Mouse (Mus musculus) liver, embryonic 15.5 days (tissue): ENCODE measurements around the gene Nbea. TPM values are rescaled to one million over a fixed set of nuclear protein-coding genes. Genes with fewer than 3 reads are reported as not detected.

Experiments
- ATAC-seq: fragments of 200-750 bp; cut with Nextera tagmentation; 2 replicates; pipeline ENCODE4 v1.8.0; 2017; ENCODE audit warnings: moderate number of reproducible peaks, mild to moderate bottlenecking, moderate library complexity; ENCODE audit not compliant: insufficient read depth
- H3K27ac ChIP-seq: fragments of 300-500 bp; sonication (generic); replicated peaks from 2 replicates; pipeline ENCODE4 v1.5.1; 2015; ENCODE audit warnings: mild to moderate bottlenecking, inconsistent platforms
- H3K27me3 ChIP-seq: fragments of 300-500 bp; sonication (generic); 2 replicates; pipeline ENCODE4 v1.6.1; 2015; ENCODE audit warnings: mild to moderate bottlenecking, inconsistent platforms
- H3K36me3 ChIP-seq: fragments of 300-500 bp; sonication (generic); replicated peaks from 2 replicates; pipeline ENCODE4 v1.6.1; 2015; ENCODE audit warnings: moderate library complexity, mild to moderate bottlenecking, inconsistent platforms
- H3K4me1 ChIP-seq: fragments of 300-500 bp; sonication (generic); replicated peaks from 2 replicates; pipeline ENCODE4 v1.6.1; 2015; ENCODE audit warnings: inconsistent platforms
- H3K4me2 ChIP-seq: fragments of 300-500 bp; sonication (generic); 2 replicates; pipeline ENCODE4 v1.6.1; 2015; ENCODE audit warnings: moderate library complexity, mild to moderate bottlenecking, inconsistent platforms
- H3K4me3 ChIP-seq: fragments of 300-500 bp; sonication (generic); replicated peaks from 2 replicates; pipeline ENCODE4 v1.5.1; 2015; ENCODE audit warnings: mild to moderate bottlenecking, inconsistent platforms
- H3K9ac ChIP-seq: fragments of 300-500 bp; sonication (generic); 2 replicates; pipeline ENCODE4 v1.6.1; 2015; ENCODE audit warnings: moderate library complexity, mild to moderate bottlenecking, inconsistent platforms
- H3K9me3 ChIP-seq: fragments of 300-500 bp; sonication (generic); replicated peaks from 2 replicates; pipeline ENCODE4 v1.6.1; 2016; ENCODE audit warnings: inconsistent platforms
- WGBS: fragments of 180-500 bp; shearing (Covaris S2); methylation state at CpG from one replicate; pipeline ENCODE4 v1.1.7; 2015; ENCODE audit warnings: mixed read lengths; ENCODE audit not compliant: insufficient replicate concordance; 5-methylcytosine and 5-hydroxymethylcytosine counted together
- polyA plus RNA-seq: library from polyadenylated mRNA; unstranded; fragments of >200 nt; fragmentation: Nextera tagmentation; extraction: Ambion mirVana; gene quantifications from 2 replicates; pipeline ENCODE4 v1.2.1, GENCODE M21; 2015

Nbea gene
- polyA plus RNA-seq, 1 experiment from 2014 or later: 0.67 TPM

DNA sequence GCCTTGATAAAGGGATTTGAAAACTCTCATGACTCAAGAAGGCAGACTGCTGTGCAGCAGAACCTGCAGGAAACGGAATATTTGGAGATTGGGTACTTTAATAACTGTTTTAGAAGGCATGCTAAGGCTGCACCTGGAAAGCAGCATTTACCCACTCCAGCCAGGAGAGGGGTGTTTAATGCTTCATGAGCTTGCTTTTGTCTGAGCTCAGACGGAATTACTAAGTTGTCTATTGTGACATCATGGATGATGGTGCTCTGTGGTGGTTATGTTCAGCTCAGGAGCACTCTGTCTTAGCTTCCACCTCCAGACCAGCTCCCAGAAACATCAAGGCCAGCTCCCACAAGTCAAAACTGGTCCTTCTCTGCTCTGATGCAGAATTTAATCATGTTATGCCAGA lies 393.6 kb downstream of the Nbea start:
- Histone ChIP-seq H3K4me1 (no peaks in the 10 kb centered on the region), H3K27ac (no peak overlapping the region), H3K9ac (no peak overlapping the region), H3K27me3 (peaks cover 47% of the 10 kb centered on the region), H3K36me3 (no peaks in the 10 kb centered on the region), H3K4me2 (no peak overlapping the region), H3K9me3 (no peaks in the 10 kb centered on the region), H3K4me3 (no peak overlapping the region)
- 44% methylated on average over 2 of the region's 2 CpGs for WGBS
- no peak for ATAC-seq

DNA sequence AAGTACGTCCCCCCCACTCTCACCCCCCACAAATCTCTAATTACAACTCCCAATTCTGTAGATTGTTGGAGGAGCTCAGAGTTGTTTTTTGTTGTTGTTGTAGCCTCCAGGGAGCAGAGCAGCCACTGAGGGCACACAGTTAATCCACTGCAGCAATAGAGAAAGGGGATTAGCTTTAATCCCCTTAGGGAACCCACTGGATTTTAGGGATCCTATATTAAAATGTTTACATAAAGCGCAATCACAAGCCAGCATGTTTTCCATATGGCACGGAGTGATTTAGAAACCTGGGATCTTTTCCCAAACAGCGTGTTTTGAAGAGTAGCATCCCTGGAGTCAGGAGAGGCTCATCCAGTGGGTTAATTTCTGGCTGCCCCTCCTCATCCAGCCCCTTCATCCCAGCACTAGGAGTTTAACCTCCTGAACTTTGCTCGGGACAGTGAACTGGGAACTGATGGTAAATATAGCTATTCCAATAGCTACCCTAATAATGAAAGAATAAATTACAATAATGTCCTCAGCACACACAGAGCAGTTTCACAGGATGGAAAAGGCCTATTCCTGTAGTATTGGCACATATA lies 394.8 kb downstream of the Nbea start:
- 47% methylated on average over 5 of the region's 5 CpGs for WGBS

DNA sequence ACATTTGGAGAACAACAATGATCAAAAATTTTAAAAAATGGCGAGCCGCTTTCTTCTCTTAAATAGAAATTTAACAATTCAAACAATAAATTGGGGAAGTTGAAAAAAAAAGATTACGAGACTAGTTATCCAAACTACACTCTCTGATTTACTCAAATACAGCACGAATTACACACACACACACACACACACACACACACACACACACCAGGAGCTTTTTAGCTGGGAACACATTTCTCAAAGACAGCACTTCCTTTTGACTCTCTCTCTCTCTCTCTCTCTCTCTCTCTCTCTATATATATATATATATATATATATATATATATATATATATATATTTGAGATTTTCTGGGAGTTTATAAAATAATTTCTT lies 395.3 kb downstream of the Nbea start:
- no peak for ATAC-seq
- Histone ChIP-seq H3K4me3 (peak overlapping the region; percentile 47), H3K27ac (no peak overlapping the region), H3K27me3 (peaks cover 59% of the 10 kb centered on the region), H3K4me1 (0 out of 2 replicates have a peak, but pooled peaks cover 5% of the 10 kb centered on the region), H3K9me3 (no peaks in the 10 kb centered on the region), H3K4me2 (peak overlapping the region; percentile 67), H3K9ac (no peak overlapping the region), H3K36me3 (no peaks in the 10 kb centered on the region)
- 12% methylated on average over 4 of the region's 4 CpGs for WGBS

More for the DNA sequence above, 394.8 kb downstream of the Nbea start:
- H3K9me3 ChIP-seq: no peaks in the 10 kb centered on the region
- H3K27ac ChIP-seq: no peak overlapping the region
- H3K4me1 ChIP-seq: no peaks in the 10 kb centered on the region
- H3K4me3 ChIP-seq: no peak overlapping the region
- H3K9ac ChIP-seq: no peak overlapping the region
- no peak for ATAC-seq
- peaks cover 54% of the 10 kb centered on the region for H3K27me3 ChIP-seq
- no peaks in the 10 kb centered on the region for H3K36me3 ChIP-seq
- H3K4me2 ChIP-seq: no peak overlapping the region

DNA sequence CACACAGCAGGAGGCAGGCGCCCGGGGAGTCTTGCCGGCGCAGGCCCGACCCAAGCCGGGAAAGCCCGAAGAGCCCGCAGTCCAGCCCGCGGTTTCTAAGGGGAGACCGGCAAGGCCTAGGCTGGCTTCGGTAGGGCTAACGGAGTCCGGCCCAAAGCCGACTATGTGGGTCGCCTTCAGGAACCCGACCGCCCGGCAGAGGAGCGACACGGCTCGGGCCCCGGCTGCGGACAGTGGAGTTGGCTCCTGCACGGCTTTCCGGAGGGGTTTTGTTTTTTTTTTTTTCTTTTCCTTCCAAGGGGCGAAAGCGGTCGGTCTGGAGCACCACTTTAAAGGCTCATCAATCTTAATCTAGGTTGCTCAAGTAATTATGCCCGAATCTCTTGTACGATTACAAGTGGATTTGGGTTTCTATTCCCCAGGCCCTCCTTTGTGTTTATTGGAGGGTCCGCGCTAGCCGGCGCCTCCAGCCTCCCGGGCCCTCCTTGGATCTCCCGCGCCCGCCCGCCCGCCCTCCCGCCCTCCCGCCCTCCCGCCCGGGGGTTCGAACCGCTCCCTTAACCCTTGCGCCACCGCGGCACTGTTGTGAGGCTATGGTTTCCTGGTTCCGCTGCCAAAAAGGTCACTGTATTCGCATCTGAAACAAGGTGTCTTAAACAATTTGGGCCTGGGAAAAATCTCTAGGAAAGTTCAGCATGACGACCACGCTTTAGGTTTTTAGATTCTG lies 395.9 kb downstream of the Nbea start:
- Histone ChIP-seq H3K9me3 (no peaks in the 10 kb centered on the region), H3K4me1 (0 out of 2 replicates have a peak, but pooled peaks cover 9% of the 10 kb centered on the region), H3K27ac (no peak overlapping the region), H3K9ac (no peak overlapping the region), H3K27me3 (peaks cover 65% of the 10 kb centered on the region), H3K4me2 (peak overlapping the region; percentile 67), H3K36me3 (no peaks in the 10 kb centered on the region), H3K4me3 (peak overlapping the region; percentile 47)
- 2% methylated on average over 54 of the region's 54 CpGs for WGBS
- no peak for ATAC-seq

DNA sequence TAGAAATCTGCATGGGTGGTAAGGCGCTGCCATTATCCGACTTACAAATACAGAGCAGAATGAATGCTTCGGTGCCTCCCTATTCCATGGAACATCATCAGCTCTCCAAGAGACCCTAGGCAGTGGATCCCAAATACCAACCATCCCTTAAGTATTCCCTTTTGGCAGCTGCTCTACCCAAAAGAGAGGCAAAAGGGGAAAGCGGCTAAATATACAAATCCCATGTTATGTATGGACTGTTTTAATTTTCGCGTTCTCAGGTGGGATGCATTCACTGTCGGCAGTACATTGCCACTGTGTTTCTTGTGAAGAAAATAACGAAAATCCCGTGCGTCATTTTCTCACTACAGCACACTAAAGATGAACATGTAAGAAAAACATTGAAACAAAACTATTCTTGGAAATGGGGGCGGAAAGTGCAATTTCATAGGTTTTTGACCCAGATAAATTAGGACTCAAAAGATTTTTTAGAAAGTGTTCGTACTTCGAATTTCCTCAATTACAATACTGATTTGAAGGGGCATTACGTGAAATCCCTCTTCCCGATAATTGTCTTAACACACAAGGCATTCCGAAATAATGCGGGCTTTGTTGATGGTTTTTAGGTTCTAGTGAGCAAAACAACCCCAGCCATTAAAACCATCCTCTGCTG lies 396.5 kb downstream of the Nbea start:
- no peaks in the 10 kb centered on the region for H3K9me3 ChIP-seq
- H3K27ac ChIP-seq: no peak overlapping the region
- 0 out of 2 replicates have a peak, but pooled peaks cover 9% of the 10 kb centered on the region for H3K4me1 ChIP-seq
- H3K27me3 ChIP-seq: peaks cover 72% of the 10 kb centered on the region
- no peak for ATAC-seq
- peak overlapping the region; percentile 67 for H3K4me2 ChIP-seq
- no peak overlapping the region for H3K9ac ChIP-seq
- WGBS: 29% methylated on average over 17 of the region's 17 CpGs
- H3K4me3 ChIP-seq: peak overlapping the region; percentile 47
- no peaks in the 10 kb centered on the region for H3K36me3 ChIP-seq

DNA sequence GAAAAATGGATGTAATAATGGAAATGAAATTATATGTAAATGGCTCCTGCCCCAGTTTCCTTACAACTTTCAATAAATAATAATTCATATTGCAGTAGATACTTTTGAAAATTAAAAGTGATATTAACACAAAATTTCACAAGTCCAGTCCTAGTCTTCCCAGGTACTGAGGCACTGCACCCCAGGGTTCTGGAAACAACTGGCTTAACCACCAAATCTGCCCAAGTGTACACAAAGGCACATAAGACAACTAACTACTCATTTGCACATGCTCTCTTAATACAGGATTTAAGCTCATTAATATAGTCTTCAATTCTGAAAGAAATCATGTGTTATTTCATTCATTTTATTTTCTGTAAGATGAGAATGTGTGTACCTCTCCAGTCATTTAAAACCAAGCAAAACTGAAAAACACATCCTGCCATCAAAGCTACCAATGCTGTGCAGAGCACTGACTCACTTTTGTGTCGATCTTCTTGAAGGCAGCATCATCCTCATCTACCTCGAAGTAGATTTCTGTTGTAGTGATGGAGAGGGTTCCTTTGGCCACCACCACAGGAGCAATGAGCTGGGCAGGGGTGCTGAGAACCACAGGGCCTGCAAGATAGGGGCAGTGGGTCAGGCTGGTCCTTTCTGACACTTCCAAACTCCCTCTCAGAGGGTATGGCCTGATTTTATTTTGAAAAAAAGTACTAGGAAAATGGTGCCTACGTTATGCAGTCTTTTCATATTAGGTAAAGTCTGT lies 397.3 kb downstream of the Nbea start:
- 27% methylated on average over 3 of the region's 3 CpGs for WGBS
- no peak overlapping the region for H3K4me2 ChIP-seq
- 0 out of 2 replicates have a peak, but pooled peaks cover 9% of the 10 kb centered on the region for H3K4me1 ChIP-seq
- no peak overlapping the region for H3K9ac ChIP-seq
- no peaks in the 10 kb centered on the region for H3K36me3 ChIP-seq
- peaks cover 80% of the 10 kb centered on the region for H3K27me3 ChIP-seq
- H3K27ac ChIP-seq: no peak overlapping the region
- H3K4me3 ChIP-seq: no peak overlapping the region
- H3K9me3 ChIP-seq: no peaks in the 10 kb centered on the region
- ATAC-seq: no peak

DNA sequence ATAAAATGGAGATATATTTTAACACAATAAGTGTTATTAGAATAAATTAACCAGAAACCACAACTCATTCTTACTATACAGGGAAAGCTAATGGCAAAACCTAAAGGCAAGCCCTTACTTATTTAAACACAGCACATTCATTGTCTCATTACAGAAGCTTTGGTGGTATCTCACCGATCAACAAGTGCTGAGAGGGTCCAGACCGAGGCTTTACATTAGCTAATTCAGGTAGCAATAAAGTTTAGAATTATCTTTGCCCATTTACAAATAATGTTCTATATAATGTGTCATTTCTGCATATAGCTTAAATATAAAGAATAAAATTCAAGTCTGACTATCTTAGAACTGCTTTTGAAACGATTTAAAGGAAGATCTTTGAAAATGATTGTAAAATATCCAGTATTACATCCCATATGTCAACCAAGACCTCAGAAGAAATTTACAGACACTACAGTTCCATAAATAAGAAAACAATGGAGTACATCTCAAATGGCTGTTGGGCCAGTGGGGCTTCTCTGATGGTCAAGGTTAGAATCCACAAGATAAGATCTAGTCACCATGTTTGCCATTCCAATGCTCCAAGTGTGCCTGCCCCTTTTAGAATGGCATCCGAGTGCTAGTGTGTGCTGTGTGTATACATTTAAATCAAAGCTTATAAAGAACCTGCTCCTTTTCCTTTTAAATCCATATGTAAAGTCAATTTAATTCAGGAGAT lies 398.1 kb downstream of the Nbea start:
- Histone ChIP-seq H3K9me3 (no peaks in the 10 kb centered on the region), H3K27ac (no peak overlapping the region), H3K4me2 (no peak overlapping the region), H3K9ac (no peak overlapping the region), H3K4me1 (0 out of 2 replicates have a peak, but pooled peaks cover 9% of the 10 kb centered on the region), H3K27me3 (peaks cover 87% of the 10 kb centered on the region), H3K36me3 (no peaks in the 10 kb centered on the region), H3K4me3 (no peak overlapping the region)
- no peak for ATAC-seq
- 48% methylated on average over 4 of the region's 4 CpGs for WGBS

DNA sequence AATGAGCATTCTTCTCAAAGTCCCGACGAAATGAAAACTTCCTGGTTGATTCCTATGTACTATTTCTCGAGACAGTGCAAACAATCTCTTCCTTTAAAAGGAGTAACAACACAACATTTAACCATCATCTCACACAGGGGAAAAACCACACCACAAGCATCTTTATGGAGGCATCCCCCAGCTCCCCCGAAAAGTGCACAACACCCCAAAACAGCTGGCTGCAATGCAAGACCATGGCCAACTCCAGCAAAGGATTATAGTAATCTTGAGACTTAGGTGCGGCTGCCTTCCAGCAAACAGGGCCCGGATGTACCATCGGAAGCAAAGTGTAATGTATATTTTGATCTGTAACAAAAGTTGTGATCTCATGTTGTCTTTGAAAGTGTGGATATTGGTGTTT lies 399.4 kb downstream of the Nbea start:
- peak overlapping the region; percentile 29; the same call in 1 of the 2 replicates for H3K4me3 ChIP-seq
- peak overlapping the region; percentile 49; the same call in 1 of the 2 replicates for H3K4me2 ChIP-seq
- H3K36me3 ChIP-seq: no peaks in the 10 kb centered on the region
- H3K27me3 ChIP-seq: peaks cover 90% of the 10 kb centered on the region
- H3K27ac ChIP-seq: no peak overlapping the region
- no peaks in the 10 kb centered on the region for H3K9me3 ChIP-seq
- no peak overlapping the region for H3K9ac ChIP-seq
- 10% methylated on average over 7 of the region's 7 CpGs for WGBS
- no peak for ATAC-seq
- H3K4me1 ChIP-seq: 0 out of 2 replicates have a peak, but pooled peaks cover 9% of the 10 kb centered on the region

DNA sequence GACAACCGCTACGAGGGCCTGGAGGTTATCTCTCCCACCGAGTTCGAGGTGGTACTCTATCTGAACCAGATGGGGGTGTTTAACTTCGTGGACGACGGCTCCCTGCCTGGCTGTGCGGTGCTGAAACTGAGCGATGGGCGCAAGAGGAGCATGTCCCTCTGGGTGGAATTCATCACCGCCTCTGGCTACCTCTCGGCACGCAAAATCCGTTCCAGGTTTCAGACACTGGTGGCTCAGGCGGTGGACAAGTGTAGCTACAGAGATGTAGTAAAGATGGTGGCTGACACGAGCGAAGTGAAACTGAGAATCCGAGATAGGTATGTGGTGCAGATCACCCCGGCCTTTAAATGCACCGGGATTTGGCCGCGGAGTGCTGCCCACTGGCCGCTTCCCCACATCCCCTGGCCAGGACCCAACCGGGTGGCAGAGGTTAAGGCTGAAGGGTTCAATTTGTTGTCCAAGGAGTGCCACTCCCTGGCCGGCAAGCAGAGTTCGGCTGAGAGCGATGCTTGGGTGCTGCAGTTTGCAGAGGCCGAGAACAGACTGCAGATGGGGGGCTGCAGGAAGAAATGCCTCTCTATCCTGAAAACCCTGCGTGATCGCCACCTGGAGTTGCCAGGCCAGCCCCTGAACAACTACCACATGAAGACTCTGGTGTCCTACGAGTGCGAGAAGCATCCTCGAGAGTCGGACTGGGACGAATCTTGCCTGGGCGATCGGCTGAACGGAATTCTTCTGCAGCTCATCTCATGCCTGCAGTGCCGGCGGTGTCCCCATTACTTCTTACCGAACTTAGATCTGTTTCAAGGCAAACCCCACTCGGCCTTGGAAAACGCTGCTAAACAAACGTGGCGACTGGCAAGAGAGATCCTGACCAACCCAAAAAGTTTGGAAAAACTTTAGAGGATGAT lies 400.1 kb downstream of the Nbea start:
- no peak for ATAC-seq
- WGBS: 3% methylated on average over 45 of the region's 45 CpGs
- peaks cover 88% of the 10 kb centered on the region for H3K27me3 ChIP-seq
- H3K36me3 ChIP-seq: no peaks in the 10 kb centered on the region
- 0 out of 2 replicates have a peak, but pooled peaks cover 9% of the 10 kb centered on the region for H3K4me1 ChIP-seq
- no peak overlapping the region for H3K9ac ChIP-seq
- H3K4me2 ChIP-seq: peak overlapping the region; percentile 49
- H3K9me3 ChIP-seq: no peaks in the 10 kb centered on the region
- peak overlapping the region; percentile 29 for H3K4me3 ChIP-seq
- no peak overlapping the region for H3K27ac ChIP-seq

DNA sequence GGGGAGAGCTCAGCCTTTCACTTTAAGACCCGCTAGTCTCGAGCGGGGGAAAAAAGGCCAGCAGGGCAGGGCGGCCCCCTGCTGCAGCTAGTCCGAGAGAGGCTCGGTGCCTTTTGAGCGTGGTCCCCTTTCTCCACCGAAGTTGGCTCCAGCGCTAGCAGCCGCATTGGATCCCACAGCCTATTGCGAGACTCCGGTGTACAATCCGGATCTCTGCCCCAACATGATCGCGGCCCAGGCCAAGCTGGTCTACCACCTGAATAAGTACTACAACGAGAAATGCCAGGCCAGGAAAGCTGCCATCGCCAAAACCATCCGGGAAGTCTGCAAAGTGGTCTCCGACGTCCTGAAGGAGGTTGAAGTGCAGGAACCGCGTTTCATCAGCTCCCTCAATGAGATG lies 400.7 kb downstream of the Nbea start:
- H3K4me1 ChIP-seq: 0 out of 2 replicates have a peak, but pooled peaks cover 9% of the 10 kb centered on the region
- no peaks in the 10 kb centered on the region for H3K9me3 ChIP-seq
- H3K36me3 ChIP-seq: no peaks in the 10 kb centered on the region
- ATAC-seq: no peak
- no peak overlapping the region for H3K27ac ChIP-seq
- H3K4me2 ChIP-seq: peak overlapping the region; percentile 49
- WGBS: 1% methylated on average over 22 of the region's 22 CpGs
- no peak overlapping the region for H3K9ac ChIP-seq
- H3K4me3 ChIP-seq: peak overlapping the region; percentile 29
- H3K27me3 ChIP-seq: peaks cover 86% of the 10 kb centered on the region
